Mouse (Mus musculus) hindbrain, embryonic 11.5 days (tissue): Measurements from ENCODE around the gene Gm11239. TPM values are rescaled to one million over a fixed set of nuclear protein-coding genes. Genes with fewer than 3 reads are reported as not detected.
"Not testable (repeated sequence)": the region's sequence is repeated elsewhere in the genome, so short reads cannot be mapped to it uniquely, and the experiment has no call there.

Experiments
- ATAC-seq: fragments of 200-750 bp; cut with Nextera tagmentation; 2 replicates; pipeline ENCODE4 v1.8.0; 2017; ENCODE audit warnings: mild to moderate bottlenecking, moderate TSS enrichment, moderate library complexity; ENCODE audit not compliant: low FRiP score
- DNase-seq: peaks from one replicate; pipeline ENCODE4 v3.0.0-alpha.2; 2015; ENCODE audit warnings: low spot score
- H3K27ac ChIP-seq: fragments of 300-500 bp; sonication (generic); 2 replicates; pipeline ENCODE4 v1.5.1; 2014; ENCODE audit warnings: mild to moderate bottlenecking, low read depth, low read length
- H3K27me3 ChIP-seq: fragments of 300-500 bp; sonication (generic); 2 replicates; pipeline ENCODE4 v1.6.1; 2014; ENCODE audit warnings: mild to moderate bottlenecking, low read length, moderate library complexity, mixed read lengths; ENCODE audit not compliant: control insufficient read depth, insufficient read depth
- H3K36me3 ChIP-seq: fragments of 300-500 bp; sonication (generic); 2 replicates; pipeline ENCODE4 v1.6.1; 2014; ENCODE audit warnings: mild to moderate bottlenecking, low read length, moderate library complexity, mixed read lengths; ENCODE audit not compliant: control insufficient read depth, insufficient read depth
- H3K4me1 ChIP-seq: fragments of 300-500 bp; sonication (generic); replicated peaks from 2 replicates; pipeline ENCODE4 v1.6.1; 2014; ENCODE audit warnings: low read length, mixed read lengths; ENCODE audit not compliant: control insufficient read depth, insufficient read depth
- H3K4me2 ChIP-seq: fragments of 300-500 bp; sonication (generic); replicated peaks from 2 replicates; pipeline ENCODE4 v1.6.1; 2014; ENCODE audit warnings: mild to moderate bottlenecking, low read depth, low read length
- H3K4me3 ChIP-seq: fragments of 300-500 bp; sonication (generic); 2 replicates; pipeline ENCODE4 v1.5.1; 2014; ENCODE audit warnings: low read depth, low read length
- H3K9ac ChIP-seq: fragments of 300-500 bp; sonication (generic); 2 replicates; pipeline ENCODE4 v1.6.1; 2014; ENCODE audit warnings: low read depth, low read length
- H3K9me3 ChIP-seq: fragments of 300-500 bp; sonication (generic); 2 replicates; pipeline ENCODE4 v1.6.1; 2016; ENCODE audit warnings: low read length; ENCODE audit not compliant: control insufficient read depth
- WGBS: fragments of 180-500 bp; shearing (Covaris S2); extraction: QIAGEN DNeasy Blood & Tissue Kit; methylation state at CpG from one replicate; pipeline ENCODE4 v1.1.7; 2014; 5-methylcytosine and 5-hydroxymethylcytosine counted together
- polyA plus RNA-seq: library from polyadenylated mRNA; unstranded; fragments of >200 nt; fragmentation: Nextera tagmentation; extraction: Ambion mirVana; gene quantifications from 2 replicates; pipeline ENCODE4 v1.2.1, GENCODE M21; 2014

The Gm11239 gene
- not detected in 2 replicates for polyA plus RNA-seq

- H3K9me3 ChIP-seq, H3K27me3 ChIP-seq, DNase-seq, H3K4me2 ChIP-seq, H3K27ac ChIP-seq, H3K4me1 ChIP-seq, ATAC-seq, H3K9ac ChIP-seq, H3K36me3 ChIP-seq, H3K4me3 ChIP-seq: not testable (repeated sequence)
- WGBS, result no CpG with 5 or more reads among the region's 4 CpGs
These were observed at the start of gene Gm11239 for GRCm38 (mm10) chr4:73668054-73668453. Gene Gm11239, plus strand, starts transcription at chr4:73668354.

GRCm38 (mm10) chr4:73622684-73623083, 45.5 kb upstream of the Gm11239 start, which contains the start of gene Gm11237:
Gene Gm11237, plus strand, starts transcription at chr4:73622984.
- H3K9ac ChIP-seq, H3K4me3 ChIP-seq, H3K27ac ChIP-seq, H3K4me1 ChIP-seq, ATAC-seq, H3K4me2 ChIP-seq, H3K36me3 ChIP-seq, H3K9me3 ChIP-seq, DNase-seq, H3K27me3 ChIP-seq: not testable (repeated sequence)
- WGBS, result no CpG with 5 or more reads among the region's 3 CpGs

- no CpG with 5 or more reads among the region's 4 CpGs for WGBS
- H3K9ac ChIP-seq, H3K27me3 ChIP-seq, H3K4me2 ChIP-seq, H3K27ac ChIP-seq, H3K4me3 ChIP-seq, H3K9me3 ChIP-seq, H3K36me3 ChIP-seq, H3K4me1 ChIP-seq, ATAC-seq, DNase-seq: not testable (repeated sequence)
These were observed 30.3 kb upstream of the Gm11239 start, which contains the start of gene Gm11236 for GRCm38 (mm10) chr4:73637821-73638220. Gene Gm11236, plus strand, starts transcription at chr4:73638121.

- not testable (repeated sequence) for H3K36me3 ChIP-seq, H3K4me3 ChIP-seq, H3K9me3 ChIP-seq, H3K27ac ChIP-seq, DNase-seq, ATAC-seq, H3K9ac ChIP-seq, H3K4me2 ChIP-seq, H3K4me1 ChIP-seq, H3K27me3 ChIP-seq
- WGBS, result 89% methylated on average over 4 of the region's 4 CpGs
These were observed 6.3 kb upstream of the Gm11239 start for GRCm38 (mm10) chr4:73661864-73662263.

GRCm38 (mm10) chr4:73683216-73683615, 15.1 kb downstream of the Gm11239 start, which contains the start of gene Gm428:
Gene Gm428, plus strand, starts transcription at chr4:73683516.
- not testable (repeated sequence) for H3K27me3 ChIP-seq

GRCm38 (mm10) chr4:73718761-73719160, 50.6 kb downstream of the Gm11239 start:
- H3K4me1 ChIP-seq, result no peaks in the 10 kb centered on the region
- ATAC-seq (no peak), DNase-seq (no peak)
- no peaks in the 10 kb centered on the region for H3K36me3 ChIP-seq
- H3K4me2 ChIP-seq, result no peak overlapping the region
- 95% methylated on average over 1 of the region's 1 CpGs for WGBS
- no peak overlapping the region for H3K9ac ChIP-seq
- no peak overlapping the region for H3K27ac ChIP-seq
- no peaks in the 10 kb centered on the region for H3K9me3 ChIP-seq
- H3K27me3 ChIP-seq, result no peaks in the 10 kb centered on the region
- no peak overlapping the region for H3K4me3 ChIP-seq

More at GRCm38 (mm10) chr4:73683216-73683615, 15.1 kb downstream of the Gm11239 start, which contains the start of gene Gm428:
- not testable (repeated sequence) for ATAC-seq, H3K4me3 ChIP-seq, H3K4me1 ChIP-seq, H3K9me3 ChIP-seq, H3K27ac ChIP-seq, H3K36me3 ChIP-seq, H3K4me2 ChIP-seq, DNase-seq, H3K9ac ChIP-seq
- WGBS, result no CpG with 5 or more reads among the region's 4 CpGs

- no peaks in the 10 kb centered on the region for H3K36me3 ChIP-seq
- H3K9ac ChIP-seq, result no peak overlapping the region
- H3K27me3 ChIP-seq, result no peaks in the 10 kb centered on the region
- ATAC-seq, result no peak
- DNase-seq, result no peak
- H3K4me1 ChIP-seq, result no peaks in the 10 kb centered on the region
- no peak overlapping the region for H3K4me2 ChIP-seq
- no peaks in the 10 kb centered on the region for H3K9me3 ChIP-seq
- H3K27ac ChIP-seq, result no peak overlapping the region
- H3K4me3 ChIP-seq, result no peak overlapping the region
These were observed 51.7 kb downstream of the Gm11239 start for GRCm38 (mm10) chr4:73719819-73720218.

Other genes starting within 250 kb of the Gm11239 start
- gene Gm11238, start 60.5 kb upstream of the Gm11239 start, polyA plus RNA-seq, result not detected in 2 replicates
- gene Gm11237, start 45.4 kb upstream of the Gm11239 start, polyA plus RNA-seq, result not detected in 2 replicates
- not detected in 2 replicates for gene Gm11236, start 30.2 kb upstream of the Gm11239 start, polyA plus RNA-seq
- gene Gm428, start 15.2 kb downstream of the Gm11239 start, polyA plus RNA-seq, result not detected in 2 replicates
- gene Rasef, start 122.6 kb downstream of the Gm11239 start, polyA plus RNA-seq, result 0.59 and 0.78 TPM in 2 replicates
- gene Gm11758, start 207.9 kb downstream of the Gm11239 start, polyA plus RNA-seq, result not detected in 2 replicates
- not detected in 2 replicates for gene Gm11757, start 222.8 kb downstream of the Gm11239 start, polyA plus RNA-seq
- gene Gm13871, start 237.6 kb downstream of the Gm11239 start, polyA plus RNA-seq, result not detected in 2 replicates